Mouse (Mus musculus): Measurements from ENCODE around the gene Med4. TPM values are rescaled to one million over a fixed set of nuclear protein-coding genes. Genes with fewer than 3 reads are reported as not detected.
A peak's percentile ranks its signal among the peaks of the same experiment; 100 is the strongest.

Med4 gene
- total RNA-seq, 2 experiments from 2014 or later = 15.4 to 20.1 TPM

GRCm38 (mm10) chr14:73551164-73551563 lies 41.3 kb downstream of the Med4 start:
- ATAC-seq (replicated peaks; ENCODE audit: low FRiP score, poor library complexity, severe bottlenecking) = no peak

- ATAC-seq (replicated peaks; ENCODE audit: low FRiP score, poor library complexity, severe bottlenecking) = peak; percentile 97
Observed at GRCm38 (mm10) chr14:73552341-73553121, 42.7 kb downstream of the Med4 start.

GRCm38 (mm10) chr14:73553122-73553696 lies 43.4 kb downstream of the Med4 start:
- ATAC-seq (replicated peaks; ENCODE audit: low FRiP score, poor library complexity, severe bottlenecking) = no peak

Other genes with a start within 250 kb of the Med4 start
- 466 and 515 TPM in 2 replicates for gene Rb1, start 184.2 kb upstream of the Med4 start, total RNA-seq (2015; ENCODE audit: low replicate concordance)
- 345 and 529 TPM in 2 replicates for gene Rb1, start 184.2 kb upstream of the Med4 start, total RNA-seq (2017; ENCODE audit: low replicate concordance)
- 559 and 848 TPM in 2 replicates for gene Itm2b, start 124.7 kb upstream of the Med4 start, total RNA-seq (2015; ENCODE audit: low replicate concordance)
- 487 and 545 TPM in 2 replicates for gene Itm2b, start 124.7 kb upstream of the Med4 start, total RNA-seq (2017; ENCODE audit: low replicate concordance)
- gene Sucla2, start 15.3 kb downstream of the Med4 start, total RNA-seq (2015; ENCODE audit: low replicate concordance) = 18.4 and 31.0 TPM in 2 replicates
- gene Sucla2, start 15.3 kb downstream of the Med4 start, total RNA-seq (2017; ENCODE audit: low replicate concordance) = 23.3 and 35.9 TPM in 2 replicates
- gene Nudt15, start 38.2 kb downstream of the Med4 start, total RNA-seq (2015; ENCODE audit: low replicate concordance) = 2.5 and 4.3 TPM in 2 replicates
- gene Nudt15, start 38.2 kb downstream of the Med4 start, total RNA-seq (2017; ENCODE audit: low replicate concordance) = 1.5 and 3.0 TPM in 2 replicates
- gene Gm21750, start 151.2 kb downstream of the Med4 start, total RNA-seq (2015; ENCODE audit: low replicate concordance) = not detected in 2 replicates
- not detected in 2 replicates for gene Gm21750, start 151.2 kb downstream of the Med4 start, total RNA-seq (2017; ENCODE audit: low replicate concordance)